Mouse (Mus musculus) hindbrain, embryonic 13.5 days (tissue): ENCODE data around the gene Fscn3. TPM values are rescaled to one million over a fixed set of nuclear protein-coding genes. Genes with fewer than 3 reads are reported as not detected.

Source experiments
- ATAC-seq: fragments of 200-750 bp; cut with Nextera tagmentation; 2 replicates; pipeline ENCODE4 v1.8.0; 2017; ENCODE audit warnings: moderate TSS enrichment; ENCODE audit not compliant: low FRiP score
- H3K27ac ChIP-seq: fragments of 300-500 bp; sonication (generic); 2 replicates; pipeline ENCODE4 v1.5.1; 2015; ENCODE audit warnings: inconsistent platforms, mild to moderate bottlenecking, moderate library complexity
- H3K27me3 ChIP-seq: fragments of 300-500 bp; sonication (generic); 2 replicates; pipeline ENCODE4 v1.6.1; 2015; ENCODE audit warnings: mild to moderate bottlenecking, inconsistent platforms
- H3K36me3 ChIP-seq: fragments of 300-500 bp; sonication (generic); 2 replicates; pipeline ENCODE4 v1.6.1; 2015; ENCODE audit warnings: mild to moderate bottlenecking, inconsistent platforms
- H3K4me1 ChIP-seq: fragments of 300-500 bp; sonication (generic); replicated peaks from 2 replicates; pipeline ENCODE4 v1.6.1; 2015; ENCODE audit warnings: inconsistent platforms
- H3K4me2 ChIP-seq: fragments of 300-500 bp; sonication (generic); 2 replicates; pipeline ENCODE4 v1.6.1; 2015; ENCODE audit warnings: inconsistent platforms, mild to moderate bottlenecking, moderate library complexity
- H3K4me3 ChIP-seq: fragments of 300-500 bp; sonication (generic); 2 replicates; pipeline ENCODE4 v1.5.1; 2015; ENCODE audit warnings: mild to moderate bottlenecking, inconsistent platforms
- H3K9ac ChIP-seq: fragments of 300-500 bp; sonication (generic); 2 replicates; pipeline ENCODE4 v1.6.1; 2015; ENCODE audit warnings: mild to moderate bottlenecking, inconsistent platforms
- H3K9me3 ChIP-seq: fragments of 300-500 bp; sonication (generic); 2 replicates; pipeline ENCODE4 v1.6.1; 2016; ENCODE audit warnings: inconsistent platforms
- WGBS: fragments of 180-500 bp; shearing (Covaris S2); methylation state at CpG from one replicate; pipeline ENCODE4 v1.1.7; 2015; 5-methylcytosine and 5-hydroxymethylcytosine counted together
- polyA plus RNA-seq: library from polyadenylated mRNA; unstranded; fragments of >200 nt; fragmentation: Nextera tagmentation; extraction: Ambion mirVana; gene quantifications from 2 replicates; pipeline ENCODE4 v1.2.1, GENCODE M21; 2015

The Fscn3 gene
- polyA plus RNA-seq, 1 experiment from 2014 or later = not detected

GRCm38 (mm10) chr6:28418449-28418848 is 9.1 kb upstream of the Fscn3 start:
- H3K9ac ChIP-seq = no peak overlapping the region
- H3K9me3 ChIP-seq = no peaks in the 10 kb centered on the region
- peaks cover 47% of the 10 kb centered on the region for H3K36me3 ChIP-seq
- peaks cover 51% of the 10 kb centered on the region for H3K4me1 ChIP-seq
- no peak for ATAC-seq
- no peak overlapping the region for H3K27ac ChIP-seq
- no peak overlapping the region for H3K4me2 ChIP-seq
- H3K27me3 ChIP-seq = no peaks in the 10 kb centered on the region
- WGBS = 78% methylated on average over 14 of the region's 14 CpGs
- no peak overlapping the region for H3K4me3 ChIP-seq

GRCm38 (mm10) chr6:28419673-28420072 is 7.9 kb upstream of the Fscn3 start:
- peak overlapping the region; percentile 97 for H3K4me2 ChIP-seq
- peaks cover 45% of the 10 kb centered on the region for H3K36me3 ChIP-seq
- no peak overlapping the region for H3K27ac ChIP-seq
- H3K27me3 ChIP-seq = no peaks in the 10 kb centered on the region
- no peaks in the 10 kb centered on the region for H3K9me3 ChIP-seq
- ATAC-seq = no peak
- no peak overlapping the region for H3K9ac ChIP-seq
- H3K4me3 ChIP-seq = peak overlapping the region; percentile 92; the same call in 1 of the 2 replicates
- 89% methylated on average over 2 of the region's 2 CpGs for WGBS
- H3K4me1 ChIP-seq = peaks cover 58% of the 10 kb centered on the region

GRCm38 (mm10) chr6:28420361-28420760 is 7.2 kb upstream of the Fscn3 start:
- Histone ChIP-seq H3K4me2 (peak overlapping the region; percentile 97), H3K36me3 (peaks cover 38% of the 10 kb centered on the region), H3K9ac (peak overlapping the region; percentile 89), H3K9me3 (no peaks in the 10 kb centered on the region), H3K4me3 (peak overlapping the region; percentile 92), H3K4me1 (peaks cover 65% of the 10 kb centered on the region), H3K27ac (no peak overlapping the region), H3K27me3 (no peaks in the 10 kb centered on the region)
- no peak for ATAC-seq
- WGBS = 82% methylated on average over 17 of the region's 17 CpGs

GRCm38 (mm10) chr6:28420865-28421264 is 6.7 kb upstream of the Fscn3 start:
- ATAC-seq = no peak
- H3K27ac ChIP-seq = no peak overlapping the region
- peak overlapping the region; percentile 89 for H3K9ac ChIP-seq
- H3K36me3 ChIP-seq = peaks cover 37% of the 10 kb centered on the region
- peak overlapping the region; percentile 97 for H3K4me2 ChIP-seq
- peaks cover 70% of the 10 kb centered on the region for H3K4me1 ChIP-seq
- 25% methylated on average over 13 of the region's 13 CpGs for WGBS
- H3K4me3 ChIP-seq = peak overlapping the region; percentile 92
- no peaks in the 10 kb centered on the region for H3K27me3 ChIP-seq
- H3K9me3 ChIP-seq = no peaks in the 10 kb centered on the region

- Histone ChIP-seq H3K4me3 (peak overlapping the region; percentile 92), H3K27me3 (no peaks in the 10 kb centered on the region), H3K36me3 (peaks cover 37% of the 10 kb centered on the region), H3K27ac (peak overlapping the region; percentile 68), H3K4me2 (peak overlapping the region; percentile 97), H3K9me3 (no peaks in the 10 kb centered on the region), H3K4me1 (peaks cover 74% of the 10 kb centered on the region), H3K9ac (peak overlapping the region; percentile 89)
- WGBS = under 1% methylated on average over 27 of the region's 27 CpGs
- peak; percentile 80 for ATAC-seq
Observed at GRCm38 (mm10) chr6:28421469-28422000, 6.1 kb upstream of the Fscn3 start.

- Histone ChIP-seq H3K36me3 (peaks cover 35% of the 10 kb centered on the region), H3K4me1 (peaks cover 66% of the 10 kb centered on the region), H3K9ac (no peak overlapping the region), H3K27ac (peak overlapping the region; percentile 59; the same call in 1 of the 2 replicates), H3K4me3 (peak overlapping the region; percentile 91), H3K4me2 (peak overlapping the region; percentile 69), H3K27me3 (no peaks in the 10 kb centered on the region), H3K9me3 (no peaks in the 10 kb centered on the region)
- 74% methylated on average over 15 of the region's 15 CpGs for WGBS
- ATAC-seq = no peak
Observed at GRCm38 (mm10) chr6:28422651-28423290, 4.8 kb upstream of the Fscn3 start.

GRCm38 (mm10) chr6:28423313-28423712 is 4.3 kb upstream of the Fscn3 start, which contains the start of gene Arf5:
Arf5 (plus strand) TSS chr6:28423560.
- under 1% methylated on average over 20 of the region's 42 CpGs for WGBS
- Histone ChIP-seq H3K27me3 (no peaks in the 10 kb centered on the region), H3K4me1 (peaks cover 60% of the 10 kb centered on the region), H3K27ac (peak within 1 kb of the TSS; percentile 88), H3K36me3 (peaks cover 31% of the 10 kb centered on the region), H3K4me3 (peak within 1 kb of the TSS; percentile 91), H3K9ac (peak within 1 kb of the TSS; percentile 97), H3K4me2 (peak within 1 kb of the TSS; percentile 69), H3K9me3 (no peaks in the 10 kb centered on the region)
- peak; percentile 82 for ATAC-seq

GRCm38 (mm10) chr6:28423767-28424695 is 3.6 kb upstream of the Fscn3 start:
- ATAC-seq = peak; percentile 67
- Histone ChIP-seq H3K9me3 (no peaks in the 10 kb centered on the region), H3K4me1 (peaks cover 55% of the 10 kb centered on the region), H3K27ac (peak overlapping the region; percentile 88), H3K9ac (peak overlapping the region; percentile 97), H3K27me3 (no peaks in the 10 kb centered on the region), H3K36me3 (peaks cover 24% of the 10 kb centered on the region), H3K4me3 (peak overlapping the region; percentile 91), H3K4me2 (peak overlapping the region; percentile 69)
- 11% methylated on average over 40 of the region's 46 CpGs for WGBS

- no peak for ATAC-seq
- Histone ChIP-seq H3K4me3 (no peak overlapping the region; the same call in 1 of the 2 replicates), H3K4me2 (peak overlapping the region; percentile 69), H3K4me1 (peaks cover 45% of the 10 kb centered on the region), H3K9me3 (no peaks in the 10 kb centered on the region), H3K27ac (no peak overlapping the region), H3K36me3 (peaks cover 22% of the 10 kb centered on the region), H3K9ac (no peak overlapping the region), H3K27me3 (no peaks in the 10 kb centered on the region)
- 94% methylated on average over 6 of the region's 6 CpGs for whole genome bisulfite sequencing
Observed at GRCm38 (mm10) chr6:28425019-28425418, 2.6 kb upstream of the Fscn3 start.

GRCm38 (mm10) chr6:28428290-28428689 is 701 bp downstream of the Fscn3 start, which contains the start of gene Gcc1:
Gcc1 (minus strand) TSS chr6:28428390.
- WGBS = 86% methylated on average over 3 of the region's 3 CpGs
- Histone ChIP-seq H3K27ac (no peak within 1 kb of the TSS), H3K9me3 (no peaks in the 10 kb centered on the region), H3K4me3 (no peak within 1 kb of the TSS), H3K4me2 (no peak within 1 kb of the TSS), H3K36me3 (peaks cover 22% of the 10 kb centered on the region), H3K9ac (no peak within 1 kb of the TSS), H3K4me1 (peaks cover 23% of the 10 kb centered on the region), H3K27me3 (no peaks in the 10 kb centered on the region)
- ATAC-seq = no peak

- H3K36me3 ChIP-seq = peaks cover 22% of the 10 kb centered on the region
- H3K4me3 ChIP-seq = no peak overlapping the region
- 88% methylated on average over 11 of the region's 11 CpGs for WGBS
- no peak overlapping the region for H3K9ac ChIP-seq
- H3K27ac ChIP-seq = no peak overlapping the region
- H3K9me3 ChIP-seq = no peaks in the 10 kb centered on the region
- H3K4me1 ChIP-seq = peaks cover 14% of the 10 kb centered on the region
- H3K4me2 ChIP-seq = no peak overlapping the region
- ATAC-seq = no peak
- H3K27me3 ChIP-seq = no peaks in the 10 kb centered on the region
Observed at GRCm38 (mm10) chr6:28429870-28430269, 2.3 kb downstream of the Fscn3 start.
